Mouse (Mus musculus) induced T-regulatory cell, adult 2 months (primary cell): ENCODE data around the gene Ndufaf4.
"Not testable (repeated sequence)": the region's sequence is repeated elsewhere in the genome, so short reads cannot be mapped to it uniquely, and the experiment has no call there.

Source experiments
- DNase-seq: peaks from one replicate; pipeline ENCODE4 v3.0.0-alpha.2; 2012; ENCODE audit warnings: low read depth

Gene Ndufaf4

DNA sequence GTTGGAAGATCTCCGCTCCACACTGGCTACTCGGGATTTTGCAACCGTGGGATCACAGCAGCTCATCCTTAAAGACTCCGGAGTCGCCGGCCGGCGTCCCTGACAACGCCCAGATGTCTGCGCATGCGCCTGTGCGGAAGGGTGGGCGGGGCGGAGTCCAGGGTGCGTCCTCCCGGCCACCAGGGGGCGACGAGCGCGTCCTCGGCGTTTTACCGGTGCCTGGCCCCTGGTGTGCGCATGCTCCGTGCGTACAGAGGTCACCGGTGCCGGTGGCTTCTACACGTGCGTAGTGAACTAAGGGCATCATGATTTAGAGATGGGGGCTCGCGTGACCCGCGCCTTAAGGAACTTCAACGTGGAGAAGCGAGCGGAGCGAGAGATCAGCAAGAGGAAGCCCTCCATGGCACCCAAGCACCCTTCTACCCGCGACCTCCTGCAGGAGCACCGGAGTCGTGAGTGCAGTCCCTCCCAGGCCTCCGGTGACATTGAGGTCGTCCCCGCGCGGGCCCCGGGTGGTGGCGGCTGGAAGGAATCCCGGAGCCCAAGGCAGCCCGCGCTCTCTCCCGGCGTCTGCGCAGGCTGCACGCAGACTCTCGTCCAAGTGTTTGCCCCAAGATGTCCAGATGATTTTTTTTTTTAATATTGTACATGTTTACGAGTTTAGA is at the start of gene Ndufaf4:
Gene Ndufaf4, plus strand, starts transcription at position 233 of the 665 bp plus-strand sequence.
- peak; percentile 96 for DNase-seq

DNA sequence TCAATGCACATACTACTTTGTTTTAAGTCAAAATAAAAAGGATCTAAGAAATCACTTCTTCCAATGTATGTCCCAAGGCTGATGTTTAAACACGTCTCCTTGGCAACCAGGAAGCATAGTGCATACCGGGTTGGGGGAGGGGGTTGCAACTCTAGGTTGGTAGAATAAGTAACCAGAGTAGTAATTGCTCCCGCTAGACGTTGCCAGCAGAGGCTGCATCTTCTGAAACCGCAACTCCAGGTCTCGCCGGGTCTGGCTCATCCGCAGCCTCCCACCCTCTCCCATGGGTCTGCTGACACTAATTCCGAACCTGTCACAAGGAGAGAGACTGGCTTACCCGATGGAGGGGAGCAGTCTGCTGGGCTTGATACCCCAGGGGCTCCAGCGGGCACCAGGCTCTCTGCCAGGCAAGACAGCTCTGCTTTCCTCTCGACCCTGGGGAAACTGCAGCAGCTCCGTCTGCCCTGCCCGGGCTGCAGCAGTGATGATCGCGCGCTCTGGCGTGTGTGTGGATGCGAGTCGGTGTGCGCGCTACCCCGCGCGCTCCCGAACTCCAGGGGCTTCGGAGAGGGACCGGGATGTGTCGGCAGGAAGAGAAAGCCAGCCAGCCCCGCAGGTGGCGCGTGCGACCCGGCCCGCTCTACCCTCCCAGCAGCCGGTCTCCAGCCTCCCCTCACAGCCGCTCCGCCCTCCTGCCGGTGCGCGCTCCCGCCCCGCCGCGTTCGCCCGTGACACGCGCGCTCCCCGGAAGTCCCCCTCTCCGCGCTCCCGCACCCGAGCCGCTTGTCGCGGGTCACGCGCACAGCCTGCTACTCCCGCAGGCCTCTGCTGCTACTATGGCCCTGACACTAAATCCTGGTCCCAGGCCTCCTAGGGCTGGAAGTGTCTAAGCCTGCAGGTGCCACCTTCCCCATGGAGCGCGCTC is 47.2 kb upstream of the Ndufaf4 start, which contains the start of gene Klhl32:
Gene Klhl32, minus strand, starts transcription at position 724 of the 925 bp plus-strand sequence.
- DNase-seq = peak; percentile 34

DNA sequence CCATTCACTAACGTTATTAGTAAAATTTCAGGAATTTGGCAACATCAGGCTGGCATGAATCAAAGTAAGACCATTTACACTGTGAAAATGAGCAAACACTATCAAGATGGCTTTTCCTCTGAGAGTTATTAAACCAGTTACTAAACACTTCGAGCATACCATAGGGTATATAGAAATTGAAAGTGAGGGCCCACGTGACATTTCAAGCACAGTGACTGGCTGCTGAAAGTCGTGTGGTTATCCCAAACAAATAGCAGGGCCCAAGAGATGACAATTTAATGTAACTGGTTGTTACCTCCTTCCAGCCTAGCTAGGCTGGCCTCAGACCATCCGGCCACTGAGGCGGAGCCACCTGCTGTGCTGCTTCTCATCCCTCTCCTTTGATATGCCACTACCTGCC is 32.2 kb upstream of the Ndufaf4 start:
- DNase-seq = no peak

DNA sequence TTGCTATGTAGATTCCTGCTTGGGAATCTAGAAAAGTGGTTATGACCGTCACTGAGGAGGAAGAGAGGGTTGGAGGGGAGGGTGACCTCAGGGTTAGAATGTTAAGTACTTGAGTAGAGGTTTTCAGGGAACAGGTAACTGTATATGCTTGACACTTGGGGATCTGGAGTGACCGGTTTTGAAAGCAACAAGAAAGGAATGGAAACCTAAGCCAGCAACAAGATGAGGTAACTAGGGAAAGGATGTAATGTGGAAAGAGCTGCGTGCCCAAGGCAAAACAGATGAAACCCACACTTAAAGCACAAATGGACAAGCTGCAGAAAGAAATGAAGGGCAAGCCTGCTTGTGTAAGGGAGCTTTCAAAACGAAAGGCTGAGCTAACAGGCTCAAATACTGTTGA is 28.7 kb upstream of the Ndufaf4 start:
- DNase-seq = no peak

DNA sequence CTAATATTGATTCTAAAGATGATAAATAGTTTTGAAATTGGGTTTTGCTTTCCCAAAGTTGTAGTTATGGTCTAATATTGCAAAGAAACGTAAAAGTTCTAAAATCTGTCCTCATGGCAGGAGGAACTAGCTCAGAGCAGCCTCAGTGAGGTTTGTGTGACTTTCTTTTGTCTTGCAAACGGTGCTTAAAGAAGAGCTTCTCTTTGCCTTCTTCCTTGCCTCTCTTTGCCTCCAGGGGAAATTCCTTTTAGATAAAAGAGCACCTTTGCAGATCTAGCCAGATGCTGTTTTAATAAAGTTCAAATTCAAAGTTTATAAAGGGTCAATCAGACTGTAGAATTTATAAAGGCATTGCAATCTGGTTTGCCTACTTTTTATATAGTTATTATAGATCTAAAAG is 8.5 kb upstream of the Ndufaf4 start:
- DNase-seq = not testable (repeated sequence)

DNA sequence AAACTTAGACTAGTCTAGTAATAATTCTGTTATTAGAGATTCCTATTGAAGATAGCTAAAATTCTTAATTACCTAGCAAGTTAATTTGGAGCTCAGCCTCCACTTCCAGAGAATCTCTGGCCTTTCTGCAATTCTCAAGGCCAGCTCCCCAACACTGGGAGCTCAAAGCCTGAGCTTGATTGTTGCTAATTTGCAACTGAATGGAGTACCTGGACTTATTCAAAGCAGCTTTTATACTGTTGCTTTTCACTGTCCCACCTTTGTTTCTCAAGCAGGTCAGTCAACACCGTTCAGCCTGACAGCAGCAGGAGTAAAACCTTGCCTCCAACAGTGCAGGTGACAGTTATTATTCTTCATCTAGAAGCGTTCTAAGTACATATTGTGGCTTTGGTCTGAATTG is 5.6 kb upstream of the Ndufaf4 start:
- not testable (repeated sequence) for DNase-seq

DNA sequence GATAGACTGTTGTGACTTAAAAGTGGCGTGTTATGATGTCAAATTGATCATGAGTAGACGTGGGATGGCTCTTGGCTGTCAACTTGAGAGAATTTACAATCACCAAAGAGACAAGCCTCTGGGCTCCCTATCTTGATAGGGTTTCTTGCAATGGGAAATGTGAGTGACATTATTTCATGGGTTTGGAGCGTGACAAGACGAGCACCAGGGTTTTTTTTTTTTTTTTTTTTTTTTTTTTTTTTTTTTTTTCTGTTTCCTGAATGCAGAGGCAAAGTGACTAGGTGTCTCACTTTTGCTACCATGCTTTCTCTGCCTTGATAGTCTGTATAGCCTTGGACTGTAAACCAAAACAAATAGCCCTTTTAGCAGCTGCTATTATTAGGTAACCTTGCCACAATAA is 3.3 kb upstream of the Ndufaf4 start:
- DNase-seq = no peak

DNA sequence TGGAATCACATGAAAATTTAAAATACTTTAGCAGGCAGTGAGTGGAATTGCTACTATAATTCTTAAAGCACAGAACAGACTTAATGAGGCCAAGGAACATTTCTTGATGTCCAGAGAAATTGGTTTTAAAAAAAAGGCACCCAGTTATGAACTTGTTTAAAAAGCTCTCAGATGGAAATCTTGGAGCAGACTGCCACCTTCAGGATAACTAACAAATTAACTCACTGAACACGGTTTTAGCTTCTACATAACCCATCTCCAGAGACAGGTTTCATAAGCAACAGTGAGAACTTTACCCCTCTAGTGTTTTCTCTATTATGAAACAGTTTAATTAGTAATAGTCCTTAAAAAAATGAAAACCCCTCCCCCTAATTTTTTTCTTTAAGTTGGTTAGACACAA is 1.1 kb upstream of the Ndufaf4 start:
- peak; percentile 72 for DNase-seq

DNA sequence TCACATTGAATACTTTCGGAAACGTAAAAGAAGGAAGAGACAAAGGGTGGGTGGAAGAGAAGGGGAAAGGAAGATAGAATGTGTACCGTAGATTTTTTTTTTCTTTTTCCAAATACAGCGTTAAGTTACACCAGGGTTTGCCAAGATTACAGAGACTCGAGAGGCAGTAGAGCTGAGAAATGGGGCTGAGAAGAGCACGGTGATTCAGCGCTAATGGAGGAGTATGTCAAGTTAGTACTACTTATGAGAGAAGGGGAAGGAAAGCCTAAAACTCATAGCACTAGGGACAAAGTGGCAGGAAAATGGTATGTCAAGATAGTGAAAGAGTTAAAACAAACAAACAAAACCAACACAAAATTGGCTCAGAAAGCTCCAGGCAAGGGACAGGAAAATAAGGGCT is 532 bp upstream of the Ndufaf4 start:
- DNase-seq = no peak

DNA sequence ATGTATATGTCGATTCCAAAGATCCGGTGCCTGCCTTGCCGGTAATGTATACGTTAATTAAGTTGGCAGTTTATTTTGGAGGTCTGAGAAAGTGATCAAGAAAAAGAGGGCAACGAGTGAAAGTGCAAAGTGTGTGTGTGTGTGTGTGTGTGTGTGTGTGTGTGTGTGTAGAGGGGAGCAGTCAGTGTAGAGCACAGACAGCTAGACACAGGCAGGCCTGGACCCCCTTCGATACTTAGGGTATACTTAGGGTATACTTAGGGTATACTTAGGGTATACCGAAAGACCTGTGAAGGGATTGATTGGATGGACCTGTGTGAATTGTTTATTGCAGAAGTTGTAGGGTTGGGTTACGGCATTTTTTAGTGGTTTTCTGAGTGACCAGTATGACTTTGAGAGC is 753 bp downstream of the Ndufaf4 start:
- peak; percentile 38 for DNase-seq

DNA sequence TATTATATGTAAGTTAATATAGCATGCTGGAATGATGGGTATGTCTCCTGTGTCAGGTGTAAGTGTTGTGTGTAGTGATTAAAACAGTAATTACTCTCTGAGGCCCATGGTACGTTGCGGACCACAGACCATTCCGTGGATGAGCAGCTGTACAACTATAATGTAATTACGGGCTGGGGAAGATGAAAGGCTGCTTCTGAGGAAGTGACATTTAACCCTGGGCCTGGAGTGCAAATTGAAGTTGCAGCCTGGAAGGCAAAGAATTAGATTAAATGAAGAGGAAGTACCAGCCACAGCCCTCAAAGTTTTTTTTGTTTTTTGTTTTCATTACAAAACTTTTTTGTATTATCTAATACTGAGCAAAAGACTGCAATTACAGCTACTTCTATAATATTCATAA is 1.3 kb downstream of the Ndufaf4 start:
- peak; percentile 17 for DNase-seq

DNA sequence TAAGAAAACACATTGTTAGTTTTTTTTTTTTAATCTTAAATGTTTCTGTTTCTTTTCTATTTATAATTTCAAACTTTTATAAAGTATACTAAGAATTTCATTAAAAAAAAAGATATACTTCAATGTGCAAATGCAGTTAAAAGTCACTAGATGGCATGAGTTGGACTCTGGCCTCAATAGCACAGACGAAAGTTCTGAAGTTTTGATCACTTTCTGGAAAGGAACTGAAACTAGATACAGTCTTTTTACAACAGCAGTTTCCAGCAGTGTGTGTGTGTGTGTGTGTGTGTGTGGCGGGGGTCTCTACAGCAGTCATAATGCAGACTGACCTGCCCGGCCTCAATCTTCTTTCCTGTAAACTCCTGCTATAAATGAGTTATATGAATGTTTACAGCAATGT is 9.9 kb downstream of the Ndufaf4 start:
- no peak for DNase-seq

DNA sequence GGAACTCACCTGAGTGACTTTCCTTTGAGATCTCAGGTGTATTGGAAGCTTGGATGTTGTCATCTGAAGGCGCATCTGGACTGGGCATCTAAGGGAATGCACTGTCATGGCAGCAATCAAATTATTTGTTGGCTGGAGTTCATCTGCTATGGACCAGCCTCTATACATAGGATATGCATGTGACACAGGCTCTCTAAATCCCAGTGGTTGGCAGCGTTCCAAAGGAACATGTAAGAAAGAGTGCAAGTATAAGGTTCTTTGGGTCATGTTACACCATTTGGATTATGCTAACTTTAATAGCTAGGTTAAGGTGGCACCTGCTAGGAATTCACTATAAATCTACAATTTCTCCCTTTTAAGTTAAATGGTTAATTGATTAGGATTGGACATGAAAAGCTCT is 17.7 kb downstream of the Ndufaf4 start:
- no peak for DNase-seq

DNA sequence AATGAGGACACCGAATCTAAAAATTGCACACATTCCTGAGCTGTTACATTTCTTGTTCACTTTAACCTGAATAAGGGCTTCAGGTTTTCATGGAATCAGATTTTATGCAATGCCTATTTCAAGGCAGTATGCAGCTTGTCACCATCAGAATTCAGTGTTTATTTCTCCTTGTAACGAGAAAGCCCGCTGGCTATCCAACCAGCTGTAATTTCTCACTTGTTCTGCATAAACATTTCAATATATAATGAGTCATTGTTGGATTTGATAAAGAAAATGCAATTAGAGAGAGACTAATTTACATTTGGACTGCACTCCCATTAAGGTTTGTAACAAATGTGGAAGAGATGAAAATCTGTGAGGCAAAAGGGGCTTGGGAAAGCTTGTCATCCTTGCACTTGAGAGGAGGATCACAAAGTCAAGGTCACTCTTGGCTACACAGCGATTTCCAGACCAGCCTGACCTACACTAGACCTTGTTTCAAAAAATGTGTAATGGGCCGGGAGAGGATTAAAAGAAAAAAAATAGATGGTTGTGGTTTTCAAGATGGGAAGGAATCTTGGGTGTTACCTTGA is 22.2 kb downstream of the Ndufaf4 start:
- DNase-seq = no peak

DNA sequence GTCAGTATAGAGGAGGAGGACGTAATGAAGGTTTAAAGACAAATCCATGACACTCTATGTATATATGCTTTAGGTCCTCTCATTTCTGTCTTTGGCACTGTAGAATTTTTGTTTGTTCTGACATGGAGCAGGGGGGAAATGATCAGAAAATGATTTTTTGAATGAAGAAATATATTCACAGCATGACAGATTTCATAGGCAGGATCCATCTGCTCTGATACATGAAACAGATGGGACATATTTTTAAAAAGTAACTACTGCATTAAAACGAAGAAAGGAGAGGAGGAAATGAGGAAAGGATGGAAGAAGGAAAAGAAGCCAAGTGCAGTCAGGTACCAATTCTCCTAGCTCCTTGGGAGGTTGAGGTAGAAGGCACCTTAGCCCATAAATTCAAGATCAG is 26.8 kb downstream of the Ndufaf4 start:
- no peak for DNase-seq

DNA sequence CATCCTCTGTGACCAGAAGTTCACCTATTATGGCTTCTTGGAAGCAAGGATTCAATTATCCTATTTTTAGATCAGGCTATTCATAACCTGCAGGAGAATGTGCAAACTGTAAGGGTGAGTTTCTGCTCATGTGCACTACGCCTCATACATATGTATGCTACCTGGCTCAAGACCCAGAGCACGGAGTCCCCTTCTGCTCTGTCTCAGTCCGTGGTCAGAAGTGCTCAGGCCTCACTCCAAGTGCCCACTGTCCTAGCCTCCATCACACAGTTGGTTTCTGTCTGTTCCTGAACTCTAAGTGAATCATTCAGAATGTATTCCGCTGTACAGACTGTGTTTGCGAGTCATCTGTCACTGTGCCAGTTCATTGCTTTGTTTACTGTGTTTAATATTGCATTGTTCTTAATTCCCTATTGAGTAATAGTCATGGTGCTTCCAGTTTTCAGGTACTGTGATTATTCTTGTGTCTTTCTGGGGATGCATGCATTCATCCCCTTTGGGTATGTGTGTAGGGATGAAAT is 30.4 kb downstream of the Ndufaf4 start:
- DNase-seq = no peak

DNA sequence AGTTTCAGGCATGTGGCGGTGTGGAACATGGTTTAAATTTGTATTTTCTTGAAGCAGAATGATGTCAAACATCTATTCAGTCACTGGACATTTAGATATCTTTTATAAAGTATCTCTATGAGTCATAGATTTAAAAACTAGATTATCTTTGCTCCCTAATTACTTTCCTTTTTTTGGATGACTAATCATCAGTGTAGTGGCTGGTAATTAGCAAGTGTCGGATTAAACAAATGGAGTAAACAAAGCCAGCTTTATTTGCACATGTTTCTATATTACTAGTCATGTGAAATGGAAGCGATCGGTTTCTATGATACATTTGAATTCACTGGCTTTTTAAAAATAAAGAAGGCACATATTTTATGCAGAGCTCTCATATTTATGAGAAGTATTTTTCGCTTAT is 31.0 kb downstream of the Ndufaf4 start:
- no peak for DNase-seq

DNA sequence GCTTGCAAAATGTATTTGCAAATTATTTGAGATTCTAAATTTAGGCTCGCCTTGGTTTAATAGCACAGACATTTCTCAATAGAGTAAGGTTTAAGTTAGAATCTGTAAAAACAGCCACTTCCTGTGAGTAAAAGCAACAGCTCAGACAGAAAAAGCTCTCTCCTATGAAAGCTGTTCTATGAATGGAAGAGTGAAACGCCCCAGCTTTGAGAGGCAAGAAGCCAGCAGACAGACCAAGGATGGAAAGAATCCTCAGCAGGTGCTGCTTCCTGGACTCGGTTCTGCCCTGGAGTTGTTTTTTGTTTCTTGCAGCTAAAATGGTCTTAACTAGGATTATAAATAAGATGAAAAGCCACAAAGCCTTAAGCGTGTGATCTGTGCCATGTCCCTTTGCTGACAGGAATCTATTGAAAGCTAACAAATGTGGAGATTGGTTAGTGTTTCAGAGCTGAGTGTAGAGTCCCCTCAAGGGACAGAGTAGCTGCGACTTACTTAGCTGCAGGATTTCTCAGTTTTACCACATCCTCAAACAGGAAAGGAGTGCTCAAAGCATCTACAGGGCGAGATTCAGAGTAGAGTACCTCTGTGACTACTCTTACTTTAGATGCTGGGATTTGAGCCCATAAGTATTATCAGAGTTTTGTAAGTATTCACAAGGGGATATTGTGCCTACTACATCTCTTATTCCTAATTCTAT is 45.0 kb downstream of the Ndufaf4 start:
- no peak for DNase-seq
